Mouse (Mus musculus) olfactory bulb, adult 2 months (tissue): Measurements from ENCODE around the gene Thap4. TPM values are rescaled to one million over a fixed set of nuclear protein-coding genes. Genes with fewer than 3 reads are reported as not detected.
"Not testable (repeated sequence)": the region's sequence is repeated elsewhere in the genome, so short reads cannot be mapped to it uniquely, and the experiment has no call there.

Experiments used
- H3K27ac ChIP-seq: fragments of 200-500 bp; 2 replicates; pipeline ENCODE4 v1.5.1; 2012; ENCODE audit warnings: low read depth, low read length; ENCODE audit not compliant: insufficient read depth
- H3K4me1 ChIP-seq: fragments of 200-500 bp; 2 replicates; pipeline ENCODE4 v1.6.1; 2012; ENCODE audit warnings: low read length; ENCODE audit not compliant: control insufficient read depth, insufficient read depth
- H3K4me3 ChIP-seq: fragments of 200-500 bp; 2 replicates; pipeline ENCODE4 v1.5.1; 2012; ENCODE audit warnings: mild to moderate bottlenecking, low read depth, low read length, moderate library complexity; ENCODE audit not compliant: insufficient read depth
- CTCF ChIP-seq: fragments of 200-500 bp; IDR thresholded peaks from 2 replicates; pipeline ENCODE4 v1.5.1; 2012; ENCODE audit warnings: low read depth, mild to moderate bottlenecking, low read length, moderate library complexity; ENCODE audit not compliant: insufficient read depth
- POLR2A ChIP-seq: fragments of 200-500 bp; IDR thresholded peaks from 2 replicates; pipeline ENCODE4 v1.6.1; 2012; ENCODE audit warnings: mild to moderate bottlenecking, low read depth, low read length, moderate library complexity; ENCODE audit not compliant: insufficient read depth
- WGBS: fragments of 180-500 bp; shearing (Covaris S2); methylation state at CpG from one replicate; pipeline ENCODE4 v1.1.7; 2018; 5-methylcytosine and 5-hydroxymethylcytosine counted together
- polyA plus RNA-seq: library from polyadenylated mRNA; stranded (reverse); fragments of >200 nt; gene quantifications from 2 replicates; pipeline ENCODE4 v1.2.4, GENCODE M21; 2012; ENCODE audit warnings: low replicate concordance; ENCODE audit not compliant: missing spikeins, insufficient read depth, insufficient read length

Gene Thap4
- polyA plus RNA-seq, 1 experiment = not detected

GRCm38 (mm10) chr1:93776686-93777085, 22.0 kb upstream of the Thap4 start:
- no peak overlapping the region for H3K27ac ChIP-seq
- H3K4me1 ChIP-seq = no peaks in the 10 kb centered on the region
- no peak for TF ChIP-seq POLR2A
- TF ChIP-seq CTCF = no peak
- H3K4me3 ChIP-seq = no peak overlapping the region
- WGBS = 83% methylated on average over 5 of the region's 5 CpGs

- WGBS = 84% methylated on average over 3 of the region's 3 CpGs
- H3K27ac ChIP-seq = no peak overlapping the region
- H3K4me3 ChIP-seq = no peak overlapping the region
- no peak for TF ChIP-seq POLR2A
- TF ChIP-seq CTCF = no peak
- H3K4me1 ChIP-seq = no peaks in the 10 kb centered on the region
Observed at GRCm38 (mm10) chr1:93769901-93770300, 15.2 kb upstream of the Thap4 start.

- no peaks in the 10 kb centered on the region for H3K4me1 ChIP-seq
- WGBS = 96% methylated on average over 6 of the region's 6 CpGs
- no peak overlapping the region for H3K27ac ChIP-seq
- TF ChIP-seq POLR2A (no peak), CTCF (no peak)
- no peak overlapping the region for H3K4me3 ChIP-seq
Observed at GRCm38 (mm10) chr1:93767600-93767999, 12.9 kb upstream of the Thap4 start.

GRCm38 (mm10) chr1:93764871-93765591, 10.4 kb upstream of the Thap4 start:
- no peak overlapping the region for H3K4me3 ChIP-seq
- no peak overlapping the region for H3K27ac ChIP-seq
- 88% methylated on average over 9 of the region's 9 CpGs for whole genome bisulfite sequencing
- TF ChIP-seq POLR2A (no peak), CTCF (no peak)
- no peaks in the 10 kb centered on the region for H3K4me1 ChIP-seq

- H3K27ac ChIP-seq, H3K4me3 ChIP-seq, H3K4me1 ChIP-seq: not testable (repeated sequence)
- WGBS = 93% methylated on average over 3 of the region's 3 CpGs
Observed at GRCm38 (mm10) chr1:93763531-93763930, 8.9 kb upstream of the Thap4 start.

GRCm38 (mm10) chr1:93760076-93760475, 5.4 kb upstream of the Thap4 start:
- TF ChIP-seq POLR2A (no peak), CTCF (no peak)
- no peak overlapping the region for H3K4me3 ChIP-seq
- 0 out of 2 replicates have a peak, but pooled peaks cover 2% of the 10 kb centered on the region for H3K4me1 ChIP-seq
- 91% methylated on average over 1 of the region's 1 CpGs for WGBS
- H3K27ac ChIP-seq = no peak overlapping the region

- Histone ChIP-seq H3K27ac (no peak overlapping the region), H3K4me1 (0 out of 2 replicates have a peak, but pooled peaks cover 5% of the 10 kb centered on the region), H3K4me3 (no peak overlapping the region)
- TF ChIP-seq CTCF = no peak
- TF ChIP-seq POLR2A = no peak
Observed at GRCm38 (mm10) chr1:93756154-93756553, 1.5 kb upstream of the Thap4 start.

- no peak for TF ChIP-seq CTCF
- no peak for TF ChIP-seq POLR2A
- Histone ChIP-seq H3K4me3 (no peak overlapping the region), H3K27ac (no peak overlapping the region), H3K4me1 (0 out of 2 replicates have a peak, but pooled peaks cover 5% of the 10 kb centered on the region)
- 19% methylated on average over 7 of the region's 7 CpGs for WGBS
Observed at GRCm38 (mm10) chr1:93755618-93756017, 954 bp upstream of the Thap4 start.

- TF ChIP-seq CTCF (no peak), POLR2A (no peak)
- no peak overlapping the region for H3K27ac ChIP-seq
- under 1% methylated on average over 13 of the region's 13 CpGs for WGBS
- H3K4me1 ChIP-seq = 0 out of 2 replicates have a peak, but pooled peaks cover 5% of the 10 kb centered on the region
- H3K4me3 ChIP-seq = peak overlapping the region; percentile 89
Observed at GRCm38 (mm10) chr1:93755291-93755610, 587 bp upstream of the Thap4 start.

GRCm38 (mm10) chr1:93753911-93754572, 622 bp downstream of the Thap4 start:
- Histone ChIP-seq H3K4me3 (peak overlapping the region; percentile 89), H3K4me1 (0 out of 2 replicates have a peak, but pooled peaks cover 5% of the 10 kb centered on the region), H3K27ac (no peak overlapping the region)
- TF ChIP-seq POLR2A = no peak
- no peak for TF ChIP-seq CTCF
- under 1% methylated on average over 59 of the region's 59 CpGs for WGBS
